In the genomic region with DNA sequence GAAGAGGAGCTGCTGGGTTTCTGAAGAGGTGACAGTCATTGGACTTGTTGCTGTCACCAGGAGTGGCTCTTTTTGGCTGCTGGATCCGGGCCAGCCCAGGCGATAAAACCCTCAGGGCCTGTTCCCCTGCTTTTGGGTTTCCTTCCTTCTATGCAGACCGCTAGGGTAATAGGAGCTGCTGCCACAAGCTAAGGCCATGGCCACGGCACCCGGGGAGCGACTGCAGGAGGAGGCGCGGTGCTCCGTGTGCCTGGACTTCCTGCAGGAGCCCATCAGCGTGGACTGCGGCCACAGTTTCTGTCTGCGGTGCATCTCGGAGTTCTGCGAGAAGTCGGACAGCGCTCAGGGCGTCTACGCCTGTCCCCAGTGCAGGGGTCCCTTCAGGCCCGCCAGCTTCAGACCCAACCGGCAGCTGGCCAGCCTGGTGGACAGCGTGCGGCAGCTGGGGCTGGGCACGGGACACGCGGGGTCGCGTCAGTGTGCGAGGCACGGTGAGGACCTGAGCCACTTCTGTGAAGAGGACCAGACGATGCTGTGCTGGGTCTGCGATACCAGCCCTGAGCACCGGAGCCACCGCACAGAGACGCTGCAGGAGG, we compare ENCODE assay signal across 9 mouse cellular contexts. TPM values are rescaled to one million over a fixed set of nuclear protein-coding genes. Genes with fewer than 3 reads are reported as not detected.
DNase-seq lines count a peak whose midpoint lies in the region; ATAC-seq and TF ChIP-seq lines count a peak whose summit lies in the region.
"Had no signal": no experiment of that assay in that cellular context is flagged by ENCODE, and none has a peak within 500 bp of the region (broad histone marks: within the 10 kb centered on the region; RNA-seq: fewer than 3 reads in every experiment).

Gene Trim58 (plus strand): TSS at position 194 of the 596 bp plus-strand sequence.

- H3K36me3 ChIP-seq in kidney, embryonic 15.5 days, result no peaks in the 10 kb centered on the region
- no peaks in the 10 kb centered on the region for H3K36me3 ChIP-seq in embryonic facial prominence, embryonic 12.5 days
- no peaks in the 10 kb centered on the region for H3K36me3 ChIP-seq in hindbrain, embryonic 13.5 days
- H3K36me3 ChIP-seq in stomach, postnatal 0 days (ENCODE audit: control insufficient read depth, insufficient read depth, low read length), result no peaks in the 10 kb centered on the region

- H3K9ac ChIP-seq in kidney, embryonic 15.5 days, result peak within 1 kb of the TSS; percentile 12; the same call in 1 of the 2 replicates
- peak within 1 kb of the TSS; percentile 28; the same call in 1 of the 2 replicates for H3K9ac ChIP-seq in embryonic facial prominence, embryonic 12.5 days
- peak within 1 kb of the TSS; percentile 72 for H3K9ac ChIP-seq in hindbrain, embryonic 13.5 days
- H3K9ac ChIP-seq in stomach, postnatal 0 days (ENCODE audit: low read length), result peak within 1 kb of the TSS; percentile 47; the same call in 1 of the 2 replicates

- H3K9me3 ChIP-seq in kidney, embryonic 15.5 days (replicated peaks), result no peaks in the 10 kb centered on the region
- no peaks in the 10 kb centered on the region for H3K9me3 ChIP-seq in embryonic facial prominence, embryonic 12.5 days
- H3K9me3 ChIP-seq in hindbrain, embryonic 13.5 days, result no peaks in the 10 kb centered on the region
- no peaks in the 10 kb centered on the region for H3K9me3 ChIP-seq in stomach, postnatal 0 days (ENCODE audit: control insufficient read depth, low read length)

- H3K4me1 ChIP-seq in kidney, embryonic 15.5 days, result peaks cover 11% of the 10 kb centered on the region
- H3K4me1 ChIP-seq in embryonic facial prominence, embryonic 12.5 days, result peaks cover 9% of the 10 kb centered on the region
- peaks cover 11% of the 10 kb centered on the region for H3K4me1 ChIP-seq in hindbrain, embryonic 13.5 days (replicated peaks)
- H3K4me1 ChIP-seq in stomach, postnatal 0 days (replicated peaks; ENCODE audit: control insufficient read depth, insufficient read depth), result 0 out of 2 replicates have a peak, but pooled peaks cover 2% of the 10 kb centered on the region

- 1% methylated on average over 34 of the region's 34 CpGs for WGBS in kidney, embryonic 15.5 days
- 2% methylated on average over 34 of the region's 34 CpGs for WGBS in embryonic facial prominence, embryonic 12.5 days
- WGBS in hindbrain, embryonic 13.5 days, result 6% methylated on average over 34 of the region's 34 CpGs
- 2% methylated on average over 34 of the region's 34 CpGs for WGBS in stomach, postnatal 0 days

- H3K27ac ChIP-seq in kidney, embryonic 15.5 days, result no peak within 1 kb of the TSS
- peak within 1 kb of the TSS; percentile 42; the same call in 1 of the 2 replicates for H3K27ac ChIP-seq in embryonic facial prominence, embryonic 12.5 days
- H3K27ac ChIP-seq in hindbrain, embryonic 13.5 days, result no peak within 1 kb of the TSS
- H3K27ac ChIP-seq in stomach, postnatal 0 days (replicated peaks), result no peak within 1 kb of the TSS

- TF ChIP-seq CTCF in stomach, postnatal 0 days (IDR thresholded peaks at IDR 0.05; ENCODE audit: low read depth), result no peak

- DNase-seq in kidney, adult 8-10 months, result no peak
- DNase-seq in adrenal gland, postnatal 14 days, result peak; percentile 20
- peak; percentile 35 for DNase-seq in stomach, postnatal 0 days (ENCODE audit: low spot score)
- no peak for DNase-seq in layer of hippocampus, adult 18-20 months (ENCODE audit: low spot score in 2 of 2)

- peak; percentile 65; the same call in 1 of the 2 replicates for ATAC-seq in kidney, embryonic 15.5 days (replicated peaks; ENCODE audit: low FRiP score)
- peak; percentile 35; the same call in 1 of the 2 replicates for ATAC-seq in embryonic facial prominence, embryonic 12.5 days (ENCODE audit: insufficient number of reproducible peaks, insufficient read depth, low FRiP score, low TSS enrichment)
- ATAC-seq in hindbrain, embryonic 13.5 days (ENCODE audit: low FRiP score), result no peak
- ATAC-seq in megakaryocyte progenitor cell, adult 5-6 weeks (replicated peaks; ENCODE audit: poor library complexity), result peak; percentile 51
- peak; percentile 11; the same call in 1 of the 2 replicates for ATAC-seq in stomach, postnatal 0 days (ENCODE audit: low FRiP score, low TSS enrichment)

- peak within 1 kb of the TSS; percentile 41 for H3K4me3 ChIP-seq in kidney, embryonic 15.5 days (replicated peaks)
- peak within 1 kb of the TSS; percentile 33 for H3K4me3 ChIP-seq in embryonic facial prominence, embryonic 12.5 days
- H3K4me3 ChIP-seq in hindbrain, embryonic 13.5 days, result peak within 1 kb of the TSS; percentile 44
- H3K4me3 ChIP-seq in stomach, postnatal 0 days (ENCODE audit: low read depth, low read length), result peak within 1 kb of the TSS; percentile 27
- H3K4me3 ChIP-seq: myocyte had no signal

- peak within 1 kb of the TSS; percentile 78 for H3K4me2 ChIP-seq in kidney, embryonic 15.5 days
- H3K4me2 ChIP-seq in embryonic facial prominence, embryonic 12.5 days (replicated peaks), result peak within 1 kb of the TSS; percentile 73
- peak within 1 kb of the TSS; percentile 95 for H3K4me2 ChIP-seq in hindbrain, embryonic 13.5 days
- H3K4me2 ChIP-seq in stomach, postnatal 0 days (replicated peaks; ENCODE audit: low read depth), result peak within 1 kb of the TSS; percentile 59

- H3K27me3 ChIP-seq in kidney, embryonic 15.5 days, result peaks cover 49% of the 10 kb centered on the region
- peaks cover 23% of the 10 kb centered on the region for H3K27me3 ChIP-seq in embryonic facial prominence, embryonic 12.5 days
- H3K27me3 ChIP-seq in hindbrain, embryonic 13.5 days, result peaks cover 35% of the 10 kb centered on the region
- H3K27me3 ChIP-seq in stomach, postnatal 0 days (ENCODE audit: control insufficient read depth, insufficient read depth, low read length), result no peaks in the 10 kb centered on the region; the same call in 1 of the 2 replicates

- no peak for TF ChIP-seq EP300 in stomach, postnatal 0 days (optimal IDR thresholded peaks at IDR 0.05)

RNA-seq across cellular contexts. Expression of gene Trim58, which starts in this region (rescaled TPM):
- polyA plus RNA-seq in kidney, embryonic 15.5 days (2015; fragmentation: Nextera tagmentation; extraction: Ambion mirVana), result 0.13 and 0.33 TPM in 2 replicates
- 0.49 and 1.3 TPM in 2 replicates for total RNA-seq in adrenal gland, postnatal 14 days (2021)
- 0.26 and 0.60 TPM in 2 replicates for polyA plus RNA-seq in embryonic facial prominence, embryonic 12.5 days (2016; fragmentation: Nextera tagmentation; extraction: Ambion mirVana)
- polyA plus RNA-seq in hindbrain, embryonic 13.5 days (2015; fragmentation: Nextera tagmentation; extraction: Ambion mirVana), result 0.14 and 0.19 TPM in 2 replicates
- 1.8 and 3.5 TPM in 2 replicates for total RNA-seq in megakaryocyte progenitor cell, adult 5-6 weeks (2015)
- total RNA-seq in megakaryocyte progenitor cell, adult 5-6 weeks (2017), result 0.27 and 1.2 TPM in 2 replicates
- 1.5 and 1.9 TPM in 2 replicates for polyA plus RNA-seq in stomach, postnatal 0 days (2015; fragmentation: Nextera tagmentation; extraction: Ambion mirVana)
- total RNA-seq in layer of hippocampus, adult 18-20 months (2021), result not detected
- polyA plus RNA-seq: myocyte had no signal

Comparison
In these comparisons a context has a peak if more than half of its experiments do, and no peak if none do; other contexts are left out.
1. Peak in ATAC-seq, H3K4me3 ChIP-seq, H3K9ac ChIP-seq and H3K4me2 ChIP-seq in kidney, embryonic 15.5 days; RNA of the gene not detected or under 1 TPM.
2. Peak in ATAC-seq, H3K4me3 ChIP-seq, H3K27ac ChIP-seq, H3K9ac ChIP-seq and H3K4me2 ChIP-seq in embryonic facial prominence, embryonic 12.5 days; RNA of the gene not detected or under 1 TPM.
3. H3K9ac ChIP-seq: peak in every context shown above with its lines; median percentile 72 in hindbrain, embryonic 13.5 days; 47 in stomach, postnatal 0 days; 28 in embryonic facial prominence, embryonic 12.5 days; 12 in kidney, embryonic 15.5 days.
4. DNase-seq: peak in adrenal gland, postnatal 14 days (single experiment) and stomach, postnatal 0 days (single experiment); none in kidney, adult 8-10 months (0 of 2) and layer of hippocampus, adult 18-20 months (0 of 2).
5. Peak in every context shown above with its lines, with median percentiles within 50 percentile points of each other: H3K4me2 ChIP-seq and H3K4me3 ChIP-seq.